ENCODE assay signal across 8 mouse cellular contexts in the genomic region with DNA sequence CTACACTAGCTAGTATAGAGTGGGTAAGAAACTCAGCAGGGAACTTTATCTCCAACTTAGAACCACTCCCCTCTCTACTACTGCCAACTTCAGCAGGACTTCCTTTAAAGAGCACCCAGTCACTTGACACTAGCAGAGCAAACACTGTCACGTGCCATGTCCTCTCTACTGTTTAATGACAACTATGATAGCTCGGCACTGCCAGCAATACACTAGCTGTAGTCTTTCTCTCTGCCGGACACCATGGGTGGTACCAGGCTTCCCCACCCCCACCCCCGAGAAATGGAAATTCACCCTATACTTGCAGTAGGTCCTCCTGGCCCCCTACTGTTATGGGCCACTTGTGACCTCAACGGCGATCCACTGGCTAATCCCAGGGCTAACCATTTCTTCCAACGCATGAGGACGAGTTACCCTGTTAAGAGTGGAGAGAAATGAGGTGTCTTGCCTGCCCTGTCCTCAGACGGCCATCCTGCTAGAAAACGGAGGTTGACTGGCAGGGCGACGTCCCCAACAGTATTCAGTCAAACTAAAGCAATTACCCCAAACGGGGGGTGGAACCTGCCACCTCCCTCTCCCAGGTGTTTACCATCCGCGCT. TPM values are rescaled to one million over a fixed set of nuclear protein-coding genes. Genes with fewer than 3 reads are reported as not detected.
A peak's percentile ranks its signal among the peaks of the same experiment; 100 is the strongest.
DNase-seq lines count a peak whose midpoint lies in the region; ATAC-seq and TF ChIP-seq lines count a peak whose summit lies in the region.

No protein-coding gene starts in this region.

- TF ChIP-seq POLR2A in bone marrow, adult 2 months (IDR thresholded peaks at IDR 0.05; ENCODE audit: borderline replicate concordance, control insufficient read depth, low read depth, low read length): no peak

- H3K4me3 ChIP-seq in bone marrow, adult 2 months (replicated peaks; ENCODE audit: control insufficient read depth, low read depth, low read length): peak overlapping the region; percentile 87
- H3K4me3 ChIP-seq in lung, postnatal 0 days (ENCODE audit: low read depth, low read length): peak overlapping the region; percentile 86

- peak; percentile 31 for DNase-seq in layer of hippocampus, adult 9-11 months
- no peak for DNase-seq in layer of hippocampus, adult 18-20 months (ENCODE audit: low spot score in 2 of 2)
- peak; percentile 45 to 68 for DNase-seq in kidney, adult 8-10 months
- DNase-seq in lung, postnatal 0 days (ENCODE audit: low spot score): peak; percentile 96
- peak; percentile 83 for DNase-seq in splenic B cell, adult 2 months (ENCODE audit: low read depth, low spot score)
- DNase-seq in thymus, adult 18-20 months: no peak

- H3K4me2 ChIP-seq in lung, postnatal 0 days (replicated peaks; ENCODE audit: low read depth, low read length): peak overlapping the region; percentile 61

- H3K36me3 ChIP-seq in lung, postnatal 0 days (ENCODE audit: insufficient read depth, low read length): 0 out of 2 replicates have a peak, but pooled peaks cover 4% of the 10 kb centered on the region
- H3K36me3 ChIP-seq in splenic B cell, adult 2 months (ENCODE audit: control insufficient read depth, insufficient read depth, low read length, poor library complexity, severe bottlenecking): peaks cover 3% of the 10 kb centered on the region

- no peaks in the 10 kb centered on the region for H3K9me3 ChIP-seq in lung, postnatal 0 days (ENCODE audit: low read length)

- peaks cover 4% of the 10 kb centered on the region; the same call in 1 of the 2 replicates for H3K4me1 ChIP-seq in bone marrow, adult 2 months (ENCODE audit: control insufficient read depth, insufficient read depth, low read length)
- peaks cover 6% of the 10 kb centered on the region; the same call in 1 of the 2 replicates for H3K4me1 ChIP-seq in lung, postnatal 0 days (ENCODE audit: insufficient read depth, low read depth, low read length)

- ATAC-seq in granulocyte monocyte progenitor cell, adult 5-6 weeks (replicated peaks; ENCODE audit: poor library complexity, severe bottlenecking): peak; percentile 34
- peak; percentile 77 for ATAC-seq in lung, postnatal 0 days

- TF ChIP-seq EP300 in lung, postnatal 0 days (IDR thresholded peaks at IDR 0.05): no peak

- peak overlapping the region; percentile 99 for H3K9ac ChIP-seq in lung, postnatal 0 days (replicated peaks; ENCODE audit: low read depth)

- no peak for TF ChIP-seq CTCF in bone marrow, adult 2 months (IDR thresholded peaks at IDR 0.05; ENCODE audit: control insufficient read depth, insufficient read depth, low read length)
- TF ChIP-seq CTCF in lung, postnatal 0 days (IDR thresholded peaks at IDR 0.05): no peak

- no peaks in the 10 kb centered on the region for H3K27me3 ChIP-seq in lung, postnatal 0 days (replicated peaks; ENCODE audit: insufficient read depth, low read length)
- H3K27me3 ChIP-seq in splenic B cell, adult 2 months (ENCODE audit: control insufficient read depth, insufficient read depth, low read length, poor library complexity, severe bottlenecking): no peaks in the 10 kb centered on the region

- peak overlapping the region; percentile 97 for H3K27ac ChIP-seq in bone marrow, adult 2 months (ENCODE audit: control insufficient read depth, insufficient read depth, low read depth, low read length, poor library complexity)
- H3K27ac ChIP-seq in lung, postnatal 0 days (ENCODE audit: low read length): peak overlapping the region; percentile 98

- WGBS in bone marrow, adult 2 months: under 1% methylated on average over 15 of the region's 15 CpGs
- 0% methylated on average over 15 of the region's 15 CpGs for WGBS in lung, postnatal 0 days

RNA-seq across cellular contexts. Expression of gene Flcn, which starts 0.6 kb away (rescaled TPM):
- 10 to 100 TPM; 51.5 to 51.8 TPM for total RNA-seq in layer of hippocampus, adult 18-20 months (2021)
- polyA plus RNA-seq in bone marrow, adult 2 months (2011; ENCODE audit: insufficient read depth, insufficient read length, low replicate concordance, missing spikeins): 10.0 and 20.5 TPM in 2 replicates
- total RNA-seq in granulocyte monocyte progenitor cell, adult 5-6 weeks (2014; fragmentation: Nextera tagmentation): 7.9 and 16.7 TPM in 2 replicates
- total RNA-seq in granulocyte monocyte progenitor cell, adult 5-6 weeks (2017): 19.7 and 19.8 TPM in 2 replicates
- polyA plus RNA-seq in lung, postnatal 0 days (2015; fragmentation: Nextera tagmentation; extraction: Ambion mirVana): 55.8 and 57.4 TPM in 2 replicates

RNA-seq across cellular contexts. Expression of gene Pld6, which starts 21.7 kb away (rescaled TPM):
- total RNA-seq in layer of hippocampus, adult 18-20 months (2021): under 1 TPM; 0.35 to 0.61 TPM
- polyA plus RNA-seq in bone marrow, adult 2 months (2011; ENCODE audit: insufficient read depth, insufficient read length, low replicate concordance, missing spikeins): not detected in 2 replicates
- total RNA-seq in granulocyte monocyte progenitor cell, adult 5-6 weeks (2014; fragmentation: Nextera tagmentation): 2.3 TPM in 1 of 2 replicates, not detected in the other
- 0.57 and 1.2 TPM in 2 replicates for total RNA-seq in granulocyte monocyte progenitor cell, adult 5-6 weeks (2017)
- 2.9 and 7.3 TPM in 2 replicates for polyA plus RNA-seq in lung, postnatal 0 days (2015; fragmentation: Nextera tagmentation; extraction: Ambion mirVana)

RNA-seq across cellular contexts. Expression of gene Nt5m, which starts 30.1 kb away (rescaled TPM):
- 10 to 100 TPM; 55.6 to 56.0 TPM for total RNA-seq in layer of hippocampus, adult 18-20 months (2021)
- 6.2 and 8.2 TPM in 2 replicates for polyA plus RNA-seq in bone marrow, adult 2 months (2011; ENCODE audit: insufficient read depth, insufficient read length, low replicate concordance, missing spikeins)
- total RNA-seq in granulocyte monocyte progenitor cell, adult 5-6 weeks (2014; fragmentation: Nextera tagmentation): 17.1 and 19.5 TPM in 2 replicates
- total RNA-seq in granulocyte monocyte progenitor cell, adult 5-6 weeks (2017): 9.6 and 10.9 TPM in 2 replicates
- 25.7 and 28.5 TPM in 2 replicates for polyA plus RNA-seq in lung, postnatal 0 days (2015; fragmentation: Nextera tagmentation; extraction: Ambion mirVana)

RNA-seq across cellular contexts. Expression of gene Cops3, which starts 30.5 kb away (rescaled TPM):
- 10 to 100 TPM; 72.0 to 73.3 TPM for total RNA-seq in layer of hippocampus, adult 18-20 months (2021)
- 21.8 and 79.9 TPM in 2 replicates for polyA plus RNA-seq in bone marrow, adult 2 months (2011; ENCODE audit: insufficient read depth, insufficient read length, low replicate concordance, missing spikeins)
- total RNA-seq in granulocyte monocyte progenitor cell, adult 5-6 weeks (2014; fragmentation: Nextera tagmentation): 141 and 166 TPM in 2 replicates
- 200 and 225 TPM in 2 replicates for total RNA-seq in granulocyte monocyte progenitor cell, adult 5-6 weeks (2017)
- polyA plus RNA-seq in lung, postnatal 0 days (2015; fragmentation: Nextera tagmentation; extraction: Ambion mirVana): 94.2 and 95.6 TPM in 2 replicates

Comparison
In these comparisons a context has a peak if more than half of its experiments do, and no peak if none do; other contexts are left out.
1. DNase-seq: peak in layer of hippocampus, adult 9-11 months (single experiment), kidney, adult 8-10 months (2 of 2), lung, postnatal 0 days (single experiment) and splenic B cell, adult 2 months (single experiment); none in layer of hippocampus, adult 18-20 months (0 of 2) and thymus, adult 18-20 months (0 of 2).